Mouse (Mus musculus) myocyte (in vitro differentiated cells): ENCODE data around the gene Slc12a7. TPM values are rescaled to one million over a fixed set of nuclear protein-coding genes. Genes with fewer than 3 reads are reported as not detected.

Source experiments
- H3K27me3 ChIP-seq: one replicate; pipeline ENCODE4 v1.6.1; 2011; ENCODE audit not compliant: control insufficient read depth, insufficient read depth, insufficient read length
- H3K36me3 ChIP-seq: one replicate; pipeline ENCODE4 v1.6.1; 2011; ENCODE audit not compliant: control insufficient read depth, insufficient read depth
- H3K4me2 ChIP-seq: one replicate; pipeline ENCODE4 v1.6.1; 2011; ENCODE audit warnings: low read depth, control low read depth
- H3K4me3 ChIP-seq: one replicate; pipeline ENCODE4 v1.5.1; 2011; ENCODE audit warnings: mild to moderate bottlenecking, control low read depth, moderate library complexity
- H3K79me2 ChIP-seq: one replicate; pipeline ENCODE4 v1.6.1; 2011; ENCODE audit not compliant: control insufficient read depth, insufficient read depth
- H3ac ChIP-seq: one replicate; pipeline ENCODE4 v1.6.1; 2011; ENCODE audit not compliant: control insufficient read depth, insufficient read length
- CEBPB ChIP-seq: IDR thresholded peaks from 2 replicates; pipeline ENCODE4 v1.6.1; 2011; ENCODE audit warnings: mild to moderate bottlenecking, moderate library complexity; ENCODE audit not compliant: poor library complexity, insufficient read depth, severe bottlenecking
- E2F4 ChIP-seq: IDR thresholded peaks from one replicate; pipeline ENCODE4 v1.6.1; 2011; ENCODE audit warnings: mild to moderate bottlenecking, control low read depth, moderate library complexity; ENCODE audit not compliant: insufficient read depth
- MAX ChIP-seq: IDR thresholded peaks from one replicate; pipeline ENCODE4 v1.6.1; 2011; ENCODE audit warnings: low read depth, mild to moderate bottlenecking, control low read depth
- MYOD1 ChIP-seq, 3 experiments: IDR thresholded peaks; one replicate each; pipeline ENCODE4 v1.6.1; 2011; ENCODE audit warnings: control low read depth in 2 of 3, low read depth in 2 of 3, mild to moderate bottlenecking in 2 of 3, moderate library complexity in 1 of 3; ENCODE audit not compliant: insufficient read length in 2 of 3, control insufficient read depth in 1 of 3
- MYOG ChIP-seq, 3 experiments: IDR thresholded peaks; one replicate each; pipeline ENCODE4 v1.6.1; 2011; ENCODE audit warnings: control low read depth in 2 of 3, low read depth in 2 of 3, mild to moderate bottlenecking in 2 of 3; ENCODE audit not compliant: insufficient read length in 2 of 3, control insufficient read depth in 1 of 3, insufficient read depth in 1 of 3
- POLR2A ChIP-seq: IDR thresholded peaks from one replicate; pipeline ENCODE4 v1.6.1; 2011; ENCODE audit warnings: low read depth, mild to moderate bottlenecking, control low read depth, moderate library complexity; ENCODE audit not compliant: insufficient read length
- POLR2AphosphoS2 ChIP-seq: IDR thresholded peaks from one replicate; pipeline ENCODE4 v1.6.1; 2011; ENCODE audit warnings: low read depth, control low read depth; ENCODE audit not compliant: insufficient read length
- REST ChIP-seq: IDR thresholded peaks from one replicate; pipeline ENCODE4 v1.6.1; 2011; ENCODE audit warnings: mild to moderate bottlenecking, control low read depth, moderate library complexity; ENCODE audit not compliant: insufficient read depth, insufficient read length
- SRF ChIP-seq: IDR thresholded peaks from one replicate; pipeline ENCODE4 v1.6.1; 2011; ENCODE audit warnings: low read depth; ENCODE audit not compliant: control insufficient read depth, insufficient read length
- TCF12 ChIP-seq: IDR thresholded peaks from one replicate; pipeline ENCODE4 v1.6.1; 2011; ENCODE audit warnings: mild to moderate bottlenecking, control low read depth; ENCODE audit not compliant: poor library complexity, insufficient read depth, severe bottlenecking
- TCF3 ChIP-seq: IDR thresholded peaks from one replicate; pipeline ENCODE4 v1.6.1; 2011; ENCODE audit warnings: low read depth, control low read depth; ENCODE audit not compliant: insufficient read length
- USF1 ChIP-seq: IDR thresholded peaks from one replicate; pipeline ENCODE4 v1.6.1; 2011; ENCODE audit warnings: low read depth, mild to moderate bottlenecking, control low read depth, moderate library complexity
- polyA plus RNA-seq: library from polyadenylated mRNA; unstranded; fragments of >200 nt; fragmentation: generic; extraction: Trizol; gene quantifications from one replicate; pipeline ENCODE4 v1.2.1, GENCODE M21; 2012; ENCODE audit warnings: missing spikeins

Gene Slc12a7
- polyA plus RNA-seq, 1 experiment, result 25.7 TPM

DNA sequence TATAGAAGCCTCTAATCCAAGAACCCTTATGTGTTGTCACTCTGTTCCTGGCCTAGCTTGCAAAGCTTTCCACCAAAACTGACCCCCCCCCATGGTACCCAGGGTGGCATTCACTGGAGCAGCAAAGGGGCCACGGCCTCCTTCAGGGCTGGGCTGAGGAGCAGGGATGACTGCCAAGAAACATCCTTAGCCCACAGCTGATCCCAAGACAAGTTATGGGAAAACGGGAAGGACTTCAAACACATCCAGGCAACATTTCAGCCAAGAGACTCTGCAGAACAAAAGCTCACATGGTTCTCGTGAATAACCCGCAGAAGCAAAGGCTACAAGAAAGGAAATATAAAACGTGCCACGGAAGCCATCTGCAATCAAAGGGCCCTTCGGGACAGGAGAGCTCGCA, 94.3 kb downstream of the Slc12a7 start:
- H3K4me3 ChIP-seq, result no peak overlapping the region
- H3K4me2 ChIP-seq, result no peak overlapping the region
- no peaks in the 10 kb centered on the region for H3K36me3 ChIP-seq
- H3K79me2 ChIP-seq, result no peaks in the 10 kb centered on the region
- no peak for TF ChIP-seq TCF12
- TF ChIP-seq POLR2AphosphoS2, result no peak
- no peak for TF ChIP-seq REST
- no peak for TF ChIP-seq USF1
- no peak for TF ChIP-seq TCF3
- TF ChIP-seq MAX, result no peak
- no peak for TF ChIP-seq MYOD1 (IDR thresholded peaks at IDR 0.05; ENCODE audit: control insufficient read depth in 1 of 3, insufficient read length in 2 of 3, low read depth in 2 of 3)
- no peak for TF ChIP-seq SRF
- TF ChIP-seq MYOG (IDR thresholded peaks at IDR 0.05; ENCODE audit: control insufficient read depth in 1 of 3, insufficient read depth in 1 of 3, insufficient read length in 2 of 3, low read depth in 2 of 3), result no peak
- TF ChIP-seq CEBPB, result no peak
- TF ChIP-seq POLR2A, result no peak
- TF ChIP-seq E2F4, result no peak
- peaks cover 9% of the 10 kb centered on the region for H3K27me3 ChIP-seq
- no peak overlapping the region for H3ac ChIP-seq

DNA sequence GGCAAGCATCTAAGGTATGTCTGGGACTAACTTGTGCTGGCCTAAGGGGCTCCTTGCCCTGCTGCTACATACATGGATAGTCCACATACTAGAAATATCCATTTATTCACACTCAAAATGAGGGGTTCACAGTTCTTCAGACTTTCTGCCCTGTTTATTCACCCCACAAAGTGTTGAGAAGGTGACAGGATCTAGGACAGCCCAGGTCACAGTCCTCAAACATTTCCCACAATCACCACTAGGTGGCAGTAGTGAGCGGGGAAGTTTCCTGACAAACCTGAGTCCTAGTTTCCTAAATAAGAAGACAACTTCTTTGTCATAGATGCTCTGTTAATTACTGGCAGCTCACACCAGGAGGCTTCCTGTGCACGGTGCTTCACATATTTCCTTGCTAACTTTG, 98.6 kb downstream of the Slc12a7 start:
- no peaks in the 10 kb centered on the region for H3K79me2 ChIP-seq
- peaks cover 28% of the 10 kb centered on the region for H3K27me3 ChIP-seq
- no peak overlapping the region for H3ac ChIP-seq
- no peaks in the 10 kb centered on the region for H3K36me3 ChIP-seq
- H3K4me3 ChIP-seq, result no peak overlapping the region
- H3K4me2 ChIP-seq, result no peak overlapping the region
- TF ChIP-seq MYOD1 (IDR thresholded peaks at IDR 0.05; ENCODE audit: control insufficient read depth in 1 of 3, insufficient read length in 2 of 3, low read depth in 2 of 3), result no peak
- no peak for TF ChIP-seq USF1
- no peak for TF ChIP-seq POLR2A
- no peak for TF ChIP-seq CEBPB
- TF ChIP-seq SRF, result no peak
- TF ChIP-seq TCF12, result no peak
- TF ChIP-seq REST, result no peak
- TF ChIP-seq TCF3, result no peak
- no peak for TF ChIP-seq POLR2AphosphoS2

DNA sequence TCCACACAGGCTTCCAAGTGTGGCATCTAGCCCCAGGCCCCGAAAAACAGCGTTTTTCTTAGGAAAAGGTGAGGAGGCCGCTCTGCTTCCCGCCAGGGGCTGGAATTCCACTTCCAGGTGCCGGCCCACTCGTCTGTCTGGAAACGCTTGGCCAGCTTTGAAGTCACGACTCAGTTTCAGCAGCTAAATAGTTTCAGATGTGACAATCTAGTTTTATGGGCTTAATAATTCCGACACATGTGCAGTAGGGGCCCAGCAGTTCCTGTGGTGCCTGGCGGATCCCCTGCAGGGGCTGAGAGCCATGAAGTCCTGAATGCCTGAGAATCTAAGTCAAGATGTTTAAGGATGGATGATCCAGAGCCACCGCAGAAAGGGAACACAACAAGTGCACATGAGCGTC, 100.9 kb downstream of the Slc12a7 start:
- Histone ChIP-seq H3K4me2 (no peak overlapping the region), H3ac (no peak overlapping the region), H3K27me3 (peaks cover 40% of the 10 kb centered on the region), H3K4me3 (no peak overlapping the region), H3K36me3 (no peaks in the 10 kb centered on the region), H3K79me2 (no peaks in the 10 kb centered on the region)
- TF ChIP-seq MYOG (IDR thresholded peaks at IDR 0.05; ENCODE audit: control insufficient read depth in 1 of 3, insufficient read depth in 1 of 3, insufficient read length in 2 of 3, low read depth in 2 of 3), result no peak
- TF ChIP-seq REST, result no peak
- no peak for TF ChIP-seq SRF
- no peak for TF ChIP-seq MAX
- TF ChIP-seq TCF3, result no peak
- TF ChIP-seq POLR2AphosphoS2, result no peak
- TF ChIP-seq TCF12, result no peak
- TF ChIP-seq CEBPB, result no peak
- TF ChIP-seq USF1, result no peak
- TF ChIP-seq POLR2A, result no peak
- no peak for TF ChIP-seq E2F4
- no peak for TF ChIP-seq MYOD1 (IDR thresholded peaks at IDR 0.05; ENCODE audit: control insufficient read depth in 1 of 3, insufficient read length in 2 of 3, low read depth in 2 of 3)

DNA sequence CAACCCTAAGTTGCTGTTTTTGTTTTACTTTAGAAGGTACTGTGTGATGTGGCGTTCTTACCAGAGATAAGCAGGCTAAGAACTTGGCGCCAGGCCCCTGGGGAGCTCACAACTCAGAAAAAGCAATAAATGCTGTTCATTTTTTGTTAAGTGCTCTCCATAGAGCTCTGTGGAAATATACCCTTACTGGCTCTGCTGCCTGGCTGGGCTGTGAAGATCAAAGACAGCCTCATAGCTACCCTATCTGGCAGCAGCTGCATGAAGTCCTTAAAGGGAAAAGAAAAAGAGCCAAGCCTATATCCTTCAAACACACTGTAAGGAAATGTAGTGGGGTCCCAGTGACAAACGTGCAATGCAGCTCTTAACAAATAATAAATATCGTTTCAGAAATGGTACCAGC, 102.9 kb downstream of the Slc12a7 start:
- Histone ChIP-seq H3K27me3 (peaks cover 46% of the 10 kb centered on the region), H3ac (no peak overlapping the region), H3K4me2 (no peak overlapping the region), H3K79me2 (no peaks in the 10 kb centered on the region), H3K4me3 (no peak overlapping the region), H3K36me3 (no peaks in the 10 kb centered on the region)
- no peak for TF ChIP-seq E2F4
- TF ChIP-seq MYOG (IDR thresholded peaks at IDR 0.05; ENCODE audit: control insufficient read depth in 1 of 3, insufficient read depth in 1 of 3, insufficient read length in 2 of 3, low read depth in 2 of 3), result no peak
- TF ChIP-seq POLR2A, result no peak
- no peak for TF ChIP-seq CEBPB
- TF ChIP-seq MAX, result no peak
- TF ChIP-seq TCF12, result no peak
- TF ChIP-seq MYOD1 (IDR thresholded peaks at IDR 0.05; ENCODE audit: control insufficient read depth in 1 of 3, insufficient read length in 2 of 3, low read depth in 2 of 3), result no peak
- TF ChIP-seq POLR2AphosphoS2, result no peak
- TF ChIP-seq TCF3, result no peak
- no peak for TF ChIP-seq USF1
- TF ChIP-seq REST, result no peak
- no peak for TF ChIP-seq SRF

DNA sequence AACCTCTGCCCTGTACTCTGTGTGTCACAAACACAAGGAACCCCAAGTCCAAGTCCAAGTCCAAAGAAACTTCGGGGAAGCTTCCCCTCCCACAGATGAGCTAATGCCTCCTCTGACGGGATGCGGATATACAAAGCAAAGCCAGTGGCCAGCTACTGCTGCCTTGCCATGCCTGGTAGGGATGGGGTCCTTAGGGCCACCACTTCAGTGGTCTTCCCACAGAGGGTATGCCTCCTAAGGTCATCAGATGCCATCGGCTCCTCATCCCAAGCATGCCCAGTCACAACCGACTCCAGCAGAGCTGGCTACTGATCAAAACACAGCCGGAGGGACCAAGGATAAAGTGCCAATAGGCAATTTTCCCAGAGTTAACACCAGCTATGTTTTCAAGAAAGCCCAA, 103.6 kb downstream of the Slc12a7 start:
- no peaks in the 10 kb centered on the region for H3K79me2 ChIP-seq
- no peak overlapping the region for H3K4me3 ChIP-seq
- no peaks in the 10 kb centered on the region for H3K36me3 ChIP-seq
- H3K4me2 ChIP-seq, result no peak overlapping the region
- H3K27me3 ChIP-seq, result peaks cover 46% of the 10 kb centered on the region
- no peak for TF ChIP-seq TCF12
- no peak for TF ChIP-seq MYOG (IDR thresholded peaks at IDR 0.05; ENCODE audit: control insufficient read depth in 1 of 3, insufficient read depth in 1 of 3, insufficient read length in 2 of 3, low read depth in 2 of 3)
- TF ChIP-seq MYOD1 (IDR thresholded peaks at IDR 0.05; ENCODE audit: control insufficient read depth in 1 of 3, insufficient read length in 2 of 3, low read depth in 2 of 3), result no peak
- TF ChIP-seq E2F4, result no peak
- TF ChIP-seq POLR2A, result no peak
- no peak for TF ChIP-seq MAX
- no peak for TF ChIP-seq SRF
- TF ChIP-seq POLR2AphosphoS2, result no peak
- TF ChIP-seq TCF3, result no peak
- TF ChIP-seq REST, result no peak
- TF ChIP-seq CEBPB, result no peak
- no peak for TF ChIP-seq USF1
- H3ac ChIP-seq, result no peak overlapping the region
